Mouse (Mus musculus): Measurements from ENCODE around the gene Gpkow. TPM values are rescaled to one million over a fixed set of nuclear protein-coding genes. Genes with fewer than 3 reads are reported as not detected.
"Not testable (repeated sequence)": the region's sequence is repeated elsewhere in the genome, so short reads cannot be mapped to it uniquely, and the experiment has no call there.

Gene Gpkow
- polyA plus RNA-seq, 1 experiment from 2014 or later = 18.5 TPM

DNA sequence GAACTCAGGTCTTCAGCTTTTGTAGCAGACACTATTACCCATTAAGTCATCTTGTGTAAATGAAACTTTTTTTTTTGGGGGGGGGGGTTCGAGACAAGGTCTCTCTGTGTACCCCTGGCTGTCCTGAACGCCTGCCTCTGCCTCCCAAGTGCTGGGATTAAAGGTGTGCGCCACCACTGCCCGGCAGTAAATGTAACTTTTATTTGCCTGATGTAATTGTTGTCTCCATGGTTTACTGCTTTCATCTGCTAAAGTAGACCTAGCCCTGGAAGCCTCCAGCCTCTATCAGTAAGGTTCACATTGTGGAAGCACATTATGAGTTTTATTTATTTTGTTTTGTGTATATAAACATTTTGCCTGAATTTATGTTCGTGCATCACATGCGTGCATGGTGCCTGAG, 411 bp upstream of the Gpkow start:
- no peak for DNase-seq (ENCODE audit: low spot score)
- Histone ChIP-seq H3K27ac (replicated peaks) (no peak overlapping the region), H3K36me3 (ENCODE audit: control insufficient read depth, insufficient read depth, low read length) (no peaks in the 10 kb centered on the region), H3K4me1 (replicated peaks; ENCODE audit: control insufficient read depth, insufficient read depth) (no peaks in the 10 kb centered on the region), H3K27me3 (ENCODE audit: control insufficient read depth, insufficient read depth, low read length) (no peaks in the 10 kb centered on the region), H3K9ac (ENCODE audit: low read length) (no peak overlapping the region), H3K4me3 (ENCODE audit: low read depth, low read length) (0 out of 2 replicates have a peak overlapping the region, but pooled peaks have one; percentile 1), H3K9me3 (ENCODE audit: control insufficient read depth, low read length) (no peaks in the 10 kb centered on the region), H3K4me2 (replicated peaks; ENCODE audit: low read depth) (0 out of 2 replicates have a peak overlapping the region, but pooled peaks have one; percentile 20)
- ATAC-seq (ENCODE audit: low FRiP score, low TSS enrichment) = peak; percentile 38; the same call in 1 of the 2 replicates
- 40% methylated on average over 6 of the region's 6 CpGs for WGBS
- no peak for TF ChIP-seq CTCF (IDR thresholded peaks at IDR 0.05; ENCODE audit: low read depth)
- TF ChIP-seq EP300 (optimal IDR thresholded peaks at IDR 0.05) = no peak

DNA sequence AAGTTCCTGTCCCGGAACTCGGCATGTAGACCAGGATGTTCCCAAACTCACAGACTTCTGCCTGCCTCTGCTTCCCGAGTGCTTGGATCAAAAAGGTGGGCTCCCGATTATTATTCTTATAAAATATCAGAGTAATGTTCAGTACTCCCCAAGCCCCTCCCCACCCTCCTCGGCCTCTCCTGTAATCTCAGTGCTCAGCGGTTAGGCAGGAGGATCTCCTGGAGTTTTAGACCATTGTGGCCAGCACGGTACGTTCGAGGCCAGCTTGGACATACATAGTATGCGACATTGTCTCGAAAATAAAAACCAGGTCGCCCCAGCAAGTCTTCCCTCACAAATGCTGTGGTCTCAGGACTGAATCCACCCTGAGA, 16.8 kb downstream of the Gpkow start:
- ATAC-seq (ENCODE audit: low FRiP score, low TSS enrichment); H3K27ac ChIP-seq (replicated peaks); H3K36me3 ChIP-seq (ENCODE audit: control insufficient read depth, insufficient read depth, low read length); H3K27me3 ChIP-seq (ENCODE audit: control insufficient read depth, insufficient read depth, low read length); H3K9me3 ChIP-seq (ENCODE audit: control insufficient read depth, low read length); H3K4me1 ChIP-seq (replicated peaks; ENCODE audit: control insufficient read depth, insufficient read depth); DNase-seq (ENCODE audit: low spot score): not testable (repeated sequence)
- peak overlapping the region; percentile 28 for H3K4me3 ChIP-seq (ENCODE audit: low read depth, low read length)
- WGBS = 19% methylated on average over 4 of the region's 12 CpGs
- H3K4me2 ChIP-seq (replicated peaks; ENCODE audit: low read depth) = peak overlapping the region; percentile 43
- H3K9ac ChIP-seq (ENCODE audit: low read length) = peak overlapping the region; percentile 38; the same call in 1 of the 2 replicates

DNA sequence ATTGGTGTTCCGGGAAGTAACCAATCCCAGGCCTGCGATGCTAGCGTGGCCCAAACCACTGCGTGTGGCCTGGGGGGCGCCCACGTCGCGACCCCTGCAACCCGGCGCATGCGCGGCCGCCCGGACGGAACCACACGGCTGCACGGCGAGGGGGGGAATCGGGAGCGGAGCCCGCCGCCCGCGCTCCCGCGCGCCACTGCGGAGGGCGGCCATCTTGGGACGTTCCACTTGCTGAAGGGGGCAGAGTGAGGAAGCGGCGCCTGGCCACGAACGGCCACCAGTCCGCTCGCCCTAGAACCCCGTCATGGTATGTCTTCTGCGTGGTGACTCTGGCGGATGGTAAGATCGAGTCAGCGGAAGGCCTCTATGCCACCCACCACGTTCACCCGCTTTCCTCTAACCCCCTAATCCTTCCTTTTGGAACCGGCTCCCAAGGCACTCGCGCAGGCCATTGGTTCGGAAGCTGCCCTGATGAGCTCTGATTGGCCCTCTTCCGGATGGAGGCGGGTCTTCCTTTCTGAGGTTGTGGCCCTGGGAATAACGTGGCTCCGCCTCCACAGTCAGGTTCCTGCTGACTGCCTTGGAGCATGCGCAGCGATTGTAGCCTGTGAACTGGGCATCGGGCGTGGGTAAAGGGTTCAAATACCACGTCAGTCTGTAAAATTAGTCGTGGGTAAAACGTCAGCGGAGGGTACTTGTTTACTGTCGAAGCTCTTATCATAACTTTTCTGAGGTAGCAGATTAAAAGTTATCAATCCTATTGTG, 17.4 kb downstream of the Gpkow start, which contains the start of gene Wdr45:
Gene Wdr45, plus strand, starts transcription at position 199 of the 765 bp plus-strand sequence.
- peak within 1 kb of the TSS; percentile 43 for H3K4me2 ChIP-seq (replicated peaks; ENCODE audit: low read depth)
- not testable (repeated sequence) for H3K4me1 ChIP-seq (replicated peaks; ENCODE audit: control insufficient read depth, insufficient read depth); H3K36me3 ChIP-seq (ENCODE audit: control insufficient read depth, insufficient read depth, low read length); H3K9me3 ChIP-seq (ENCODE audit: control insufficient read depth, low read length); H3K27ac ChIP-seq (replicated peaks); H3K27me3 ChIP-seq (ENCODE audit: control insufficient read depth, insufficient read depth, low read length)
- 12% methylated on average over 37 of the region's 60 CpGs for WGBS
- peak; percentile 97 for ATAC-seq (ENCODE audit: low FRiP score, low TSS enrichment)
- peak within 1 kb of the TSS; percentile 28 for H3K4me3 ChIP-seq (ENCODE audit: low read depth, low read length)
- peak; percentile 91 for DNase-seq (ENCODE audit: low spot score)
- H3K9ac ChIP-seq (ENCODE audit: low read length) = peak within 1 kb of the TSS; percentile 38; the same call in 1 of the 2 replicates

DNA sequence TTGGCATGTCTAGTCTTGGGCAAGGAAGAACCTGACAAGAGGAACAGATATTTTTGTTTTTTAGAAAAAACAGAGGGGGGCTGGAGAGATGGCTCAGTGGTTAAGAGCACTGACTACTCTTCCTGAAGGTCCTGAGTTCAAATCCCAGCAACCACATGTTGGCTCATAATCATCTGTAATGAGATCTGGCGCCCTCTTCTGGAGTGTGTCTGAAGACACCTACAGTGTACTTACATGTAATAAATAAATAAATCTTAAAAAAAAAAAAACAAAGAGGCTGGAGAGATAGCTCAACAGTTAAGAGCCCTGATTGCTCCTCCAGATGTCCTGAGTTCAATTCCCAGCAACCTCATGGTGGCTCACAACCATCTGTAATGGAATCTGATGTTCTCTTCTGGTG, 19.1 kb downstream of the Gpkow start:
- H3K4me2 ChIP-seq (replicated peaks; ENCODE audit: low read depth); H3K4me3 ChIP-seq (ENCODE audit: low read depth, low read length); H3K9me3 ChIP-seq (ENCODE audit: control insufficient read depth, low read length); H3K36me3 ChIP-seq (ENCODE audit: control insufficient read depth, insufficient read depth, low read length); H3K9ac ChIP-seq (ENCODE audit: low read length); H3K27ac ChIP-seq (replicated peaks); DNase-seq (ENCODE audit: low spot score); H3K4me1 ChIP-seq (replicated peaks; ENCODE audit: control insufficient read depth, insufficient read depth); H3K27me3 ChIP-seq (ENCODE audit: control insufficient read depth, insufficient read depth, low read length); ATAC-seq (ENCODE audit: low FRiP score, low TSS enrichment): not testable (repeated sequence)
- TF ChIP-seq CTCF (IDR thresholded peaks at IDR 0.05; ENCODE audit: low read depth) = peak; percentile 38
- 40% methylated on average over 1 of the region's 1 CpGs for WGBS

DNA sequence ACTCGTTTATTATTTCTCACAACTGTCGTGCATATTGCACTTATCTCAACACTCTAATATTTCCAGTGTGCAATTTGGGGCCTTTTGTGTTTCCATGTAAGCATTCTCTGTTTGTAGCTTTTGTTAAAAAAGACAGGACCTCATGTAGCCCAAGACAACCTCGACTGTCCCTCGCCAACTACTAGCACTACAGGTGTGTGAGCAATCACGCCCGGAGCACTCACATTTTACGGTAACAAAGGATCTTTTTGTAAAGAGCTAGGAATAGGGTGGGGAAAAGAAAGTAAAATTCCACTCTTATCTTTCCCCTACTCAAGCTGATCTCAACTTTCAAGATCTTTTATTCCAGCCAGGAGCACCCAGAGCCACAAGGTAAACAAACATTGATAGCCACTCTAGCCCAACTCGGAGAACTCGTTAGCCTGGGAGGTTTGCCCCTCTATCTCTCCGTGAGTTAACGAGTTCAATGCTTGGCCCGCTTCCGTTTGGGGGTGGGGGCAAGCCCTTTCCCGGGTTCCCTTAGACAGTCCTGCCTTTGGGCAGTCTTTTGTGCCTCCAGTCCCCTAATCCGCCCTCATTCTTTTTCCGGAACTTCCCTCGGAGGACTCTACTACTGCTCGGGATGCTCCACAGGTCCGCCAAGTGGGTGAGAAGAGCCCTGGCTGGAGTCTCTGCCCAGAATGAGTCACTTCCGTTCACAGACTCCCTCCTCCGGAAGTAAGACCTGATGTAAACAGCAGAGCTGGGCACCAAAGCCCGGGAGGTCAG, 24.8 kb downstream of the Gpkow start, which contains the start of gene Gm45208:
Gene Gm45208, plus strand, starts transcription at position 732 of the 768 bp plus-strand sequence.
- peak; percentile 94 for ATAC-seq (ENCODE audit: low FRiP score, low TSS enrichment)
- WGBS = 16% methylated on average over 22 of the region's 22 CpGs
- peak within 1 kb of the TSS; percentile 52 for H3K4me3 ChIP-seq (ENCODE audit: low read depth, low read length)
- peak; percentile 76 for DNase-seq (ENCODE audit: low spot score)
- H3K4me1 ChIP-seq (replicated peaks; ENCODE audit: control insufficient read depth, insufficient read depth) = no peaks in the 10 kb centered on the region
- peak within 1 kb of the TSS; percentile 95 for H3K27ac ChIP-seq (replicated peaks)
- H3K36me3 ChIP-seq (ENCODE audit: control insufficient read depth, insufficient read depth, low read length) = no peaks in the 10 kb centered on the region
- peak within 1 kb of the TSS; percentile 67 for H3K9ac ChIP-seq (ENCODE audit: low read length)
- H3K9me3 ChIP-seq (ENCODE audit: control insufficient read depth, low read length) = no peaks in the 10 kb centered on the region
- TF ChIP-seq EP300 (optimal IDR thresholded peaks at IDR 0.05) (peak; percentile 20), CTCF (IDR thresholded peaks at IDR 0.05; ENCODE audit: low read depth) (no peak)
- no peaks in the 10 kb centered on the region for H3K27me3 ChIP-seq (ENCODE audit: control insufficient read depth, insufficient read depth, low read length)
- H3K4me2 ChIP-seq (replicated peaks; ENCODE audit: low read depth) = peak within 1 kb of the TSS; percentile 55

DNA sequence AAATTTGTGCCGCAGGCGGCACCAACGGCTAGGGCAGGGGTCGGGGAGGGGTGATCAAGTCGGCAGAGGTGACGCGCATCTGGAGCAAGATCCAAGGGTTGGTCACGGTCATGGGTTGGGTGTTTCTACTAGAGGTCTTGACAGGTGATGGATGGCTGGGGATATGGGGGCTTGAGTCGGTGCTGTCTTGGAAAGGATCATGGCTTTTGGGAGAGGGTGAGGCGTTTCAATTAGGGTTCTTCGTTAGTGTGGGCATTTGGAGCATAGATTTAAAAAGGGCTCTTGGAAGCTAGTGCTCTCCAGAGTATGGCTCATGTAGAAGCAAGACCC, 25.3 kb downstream of the Gpkow start:
- Histone ChIP-seq H3K9ac (ENCODE audit: low read length) (peak overlapping the region; percentile 67), H3K27ac (replicated peaks) (peak overlapping the region; percentile 95), H3K27me3 (ENCODE audit: control insufficient read depth, insufficient read depth, low read length) (no peaks in the 10 kb centered on the region), H3K9me3 (ENCODE audit: control insufficient read depth, low read length) (no peaks in the 10 kb centered on the region), H3K4me3 (ENCODE audit: low read depth, low read length) (peak overlapping the region; percentile 52), H3K36me3 (ENCODE audit: control insufficient read depth, insufficient read depth, low read length) (no peaks in the 10 kb centered on the region), H3K4me2 (replicated peaks; ENCODE audit: low read depth) (peak overlapping the region; percentile 55), H3K4me1 (replicated peaks; ENCODE audit: control insufficient read depth, insufficient read depth) (no peaks in the 10 kb centered on the region)
- WGBS = 21% methylated on average over 11 of the region's 11 CpGs
- TF ChIP-seq EP300 (optimal IDR thresholded peaks at IDR 0.05) = no peak
- no peak for TF ChIP-seq CTCF (IDR thresholded peaks at IDR 0.05; ENCODE audit: low read depth)
- ATAC-seq (ENCODE audit: low FRiP score, low TSS enrichment) (no peak; the same call in 1 of the 2 replicates), DNase-seq (ENCODE audit: low spot score) (no peak)

Measured in stomach, postnatal 0 days (tissue).